Mouse (Mus musculus) c-Kit-positive CD71-negative TER-119-negative erythroid progenitor cells, embryonic 14.5 days (primary cell): ENCODE data around the gene Cit.

ENCODE experiments used
- DNase-seq: peaks from one replicate; pipeline ENCODE4 v3.0.0-alpha.2; 2013; ENCODE audit warnings: low read depth

The Cit gene

DNA sequence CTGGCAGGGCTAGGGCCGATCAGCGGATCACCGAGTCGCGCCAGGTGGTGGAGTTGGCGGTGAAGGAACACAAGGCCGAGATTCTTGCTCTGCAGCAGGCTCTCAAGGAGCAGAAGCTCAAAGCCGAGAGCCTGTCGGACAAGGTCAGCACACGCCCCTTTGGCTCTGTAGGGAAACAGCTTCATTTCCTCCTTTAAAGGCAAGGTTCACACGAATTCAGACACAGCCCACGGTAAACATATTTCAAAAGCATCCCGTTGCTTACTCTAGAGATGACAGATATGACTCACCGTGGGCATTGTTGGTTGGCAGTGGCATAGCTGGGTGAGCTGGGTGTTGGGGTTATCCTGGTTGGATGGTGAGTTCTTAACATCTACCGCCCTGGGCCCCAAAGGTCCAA, 126.2 kb downstream of the Cit start:
- no peak for DNase-seq

DNA sequence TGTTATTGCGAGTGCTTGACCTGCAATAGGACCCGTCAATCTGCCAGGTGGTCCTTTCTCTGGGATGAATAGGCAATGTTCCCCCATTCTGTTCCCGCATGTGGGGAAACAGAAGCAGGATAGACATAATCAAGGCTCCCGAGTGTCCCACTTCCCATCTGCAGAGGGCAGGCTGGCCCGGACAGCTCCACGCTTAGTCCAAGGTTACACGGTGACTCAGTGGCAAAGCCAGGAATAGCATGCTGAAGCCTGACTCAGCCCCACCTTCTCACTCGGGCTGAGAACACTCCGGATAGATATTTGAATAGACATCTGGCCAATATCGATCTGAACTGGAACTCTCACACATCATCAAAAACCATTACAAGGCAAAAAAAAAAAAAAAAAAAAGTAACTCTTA, 130.6 kb downstream of the Cit start:
- DNase-seq: no peak

DNA sequence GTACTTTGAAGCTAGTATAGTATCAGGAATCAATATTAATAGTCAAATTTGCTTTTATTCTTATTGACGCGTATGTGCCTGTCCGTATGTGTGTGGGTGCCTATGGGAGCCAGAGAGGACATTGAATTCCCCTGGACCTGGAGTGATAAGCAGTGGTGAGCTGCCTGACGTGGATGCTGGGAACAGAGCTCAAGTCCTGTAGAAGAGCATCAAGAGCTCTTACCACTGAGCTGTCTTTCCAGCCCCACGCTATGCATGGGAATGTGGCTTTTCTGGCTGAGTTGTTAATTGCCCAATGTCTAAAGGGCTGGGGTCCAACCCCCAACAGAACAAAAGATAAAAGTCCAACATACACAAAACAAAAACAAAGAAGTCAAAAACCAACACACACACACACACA, 131.4 kb downstream of the Cit start:
- DNase-seq: no peak

DNA sequence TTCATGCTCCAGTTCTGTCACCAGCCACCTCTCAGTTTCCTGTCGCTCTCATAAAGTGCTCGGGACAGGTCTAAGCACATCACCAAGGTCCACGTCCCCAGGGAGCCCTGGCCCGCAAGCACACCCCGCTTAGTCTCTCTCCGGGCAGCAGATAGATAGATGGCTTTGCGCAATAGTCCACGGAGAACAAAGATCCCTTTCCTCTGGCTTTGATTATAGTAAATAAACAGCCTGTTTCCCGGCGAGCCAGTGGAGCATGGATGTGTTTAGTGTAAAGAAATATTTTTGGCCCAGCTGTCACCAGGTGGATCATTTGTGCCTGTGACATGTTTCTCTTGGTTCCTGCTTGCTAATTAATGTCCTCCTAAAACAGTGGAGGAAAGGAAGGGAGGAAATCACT, 132.2 kb downstream of the Cit start:
- no peak for DNase-seq

DNA sequence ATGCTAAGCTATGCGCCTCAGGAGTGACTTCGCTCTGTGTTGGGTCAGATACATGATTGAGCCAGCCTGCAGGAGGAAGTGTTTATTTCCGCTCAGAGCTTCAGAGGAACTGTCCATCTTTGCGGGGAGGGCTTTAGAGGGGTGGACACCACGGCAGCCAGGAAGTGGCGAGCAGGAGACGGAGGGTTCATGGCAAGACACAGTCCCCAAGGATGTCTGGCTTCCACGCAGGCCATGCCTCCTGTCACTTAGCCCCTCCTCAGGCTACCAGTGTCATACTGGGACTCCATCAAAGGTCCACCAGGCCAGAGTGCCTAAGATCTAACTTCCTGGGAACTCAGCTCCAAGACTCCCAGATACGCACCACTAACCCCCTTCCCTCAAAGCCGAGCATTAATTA, 132.7 kb downstream of the Cit start:
- DNase-seq: no peak

DNA sequence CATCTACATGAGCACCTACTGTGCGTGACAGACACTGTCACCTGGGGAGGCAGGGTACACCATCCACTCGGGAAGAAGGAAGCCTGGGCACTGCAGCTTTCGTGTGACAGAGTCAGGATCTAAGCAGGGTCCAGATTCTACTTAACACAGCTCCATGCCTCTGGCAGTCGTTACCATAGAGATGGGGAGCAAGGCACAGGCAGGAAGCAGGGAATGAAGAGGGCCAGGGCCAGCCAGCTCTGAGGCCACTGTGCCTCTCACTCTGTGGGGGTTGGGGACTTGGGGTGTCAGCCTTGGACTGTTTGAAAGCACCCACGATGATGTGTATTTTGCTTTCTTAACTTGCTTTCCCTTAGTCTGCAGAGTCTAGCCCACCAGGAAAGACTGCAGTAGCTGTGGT, 133.2 kb downstream of the Cit start:
- DNase-seq: no peak

DNA sequence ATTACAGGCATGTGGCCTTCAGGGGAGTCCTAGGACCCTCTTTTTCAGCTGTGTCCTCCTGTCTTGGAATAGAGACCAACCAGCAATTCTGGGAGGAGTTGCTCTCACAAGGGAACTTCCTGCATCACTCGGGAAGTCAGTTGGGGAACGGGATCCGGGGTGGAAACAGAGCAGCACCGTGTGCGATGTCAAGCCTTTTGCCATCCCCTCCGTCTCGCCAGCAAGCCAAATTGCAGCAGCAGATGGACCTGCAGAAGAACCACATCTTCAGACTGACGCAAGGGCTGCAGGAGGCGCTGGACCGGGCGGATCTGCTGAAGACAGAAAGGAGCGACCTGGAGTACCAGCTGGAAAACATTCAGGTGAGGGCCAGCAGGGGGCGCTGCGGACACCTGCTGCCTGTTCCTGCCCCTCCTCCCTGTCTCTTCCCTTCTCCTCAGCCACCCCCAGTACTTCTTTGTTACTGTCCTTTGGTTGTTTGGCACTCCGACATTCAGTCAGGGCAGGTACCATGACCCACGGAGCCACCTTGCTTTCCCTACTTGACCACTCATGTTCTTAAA, 134.1 kb downstream of the Cit start:
- no peak for DNase-seq

DNA sequence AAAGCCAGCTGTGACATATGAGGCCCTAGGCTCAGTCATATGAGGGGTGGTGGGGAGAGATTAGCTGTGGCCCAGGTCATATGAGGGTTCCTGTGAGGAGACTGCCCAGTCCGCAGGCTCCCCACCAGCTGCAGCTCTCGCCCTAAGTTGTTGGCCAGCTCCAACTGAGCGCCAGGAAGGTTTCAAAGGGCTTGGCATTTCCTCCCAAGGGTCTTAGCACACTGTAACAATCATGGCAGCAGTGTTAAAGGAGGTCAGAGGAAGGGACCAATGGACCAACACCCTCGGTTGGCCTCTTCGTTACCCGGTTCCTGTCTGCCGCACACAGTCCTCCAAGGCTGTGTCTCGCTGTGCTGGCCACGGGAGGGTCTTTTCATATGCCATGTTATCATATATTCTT, 135.5 kb downstream of the Cit start:
- no peak for DNase-seq

DNA sequence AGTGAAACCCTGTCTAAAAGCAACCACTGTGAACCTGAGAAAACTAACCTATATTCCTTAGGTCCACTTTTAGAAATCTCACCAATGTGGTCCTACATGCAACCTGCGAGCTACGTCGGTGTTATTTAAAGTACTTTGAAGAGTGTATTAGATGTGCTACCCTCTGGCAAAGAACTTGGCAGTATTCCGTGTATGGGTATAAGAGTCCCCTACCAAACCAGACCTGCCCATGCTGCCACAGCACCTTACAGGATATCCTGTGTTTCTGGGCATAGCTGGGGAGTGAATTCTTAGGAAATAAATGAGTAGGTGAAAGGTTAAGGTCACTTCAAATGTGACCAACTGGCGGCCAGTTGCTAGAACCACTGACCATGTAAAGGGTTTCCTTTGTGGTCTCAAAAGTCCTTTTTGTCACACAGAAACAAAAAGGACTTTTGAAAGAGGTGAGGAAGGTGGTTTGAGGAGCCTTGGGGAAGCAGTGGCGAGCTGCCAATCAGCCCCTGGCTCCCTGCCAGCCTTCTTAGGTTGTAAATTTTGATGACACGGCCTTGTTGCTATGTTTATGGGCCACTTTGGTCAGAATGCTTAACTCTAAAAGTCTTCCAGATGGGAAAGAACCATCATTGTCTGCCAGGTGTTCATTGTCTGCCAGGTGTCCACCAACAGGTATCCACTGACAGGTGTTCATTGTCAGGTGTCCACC, 137.7 kb downstream of the Cit start:
- DNase-seq: no peak

DNA sequence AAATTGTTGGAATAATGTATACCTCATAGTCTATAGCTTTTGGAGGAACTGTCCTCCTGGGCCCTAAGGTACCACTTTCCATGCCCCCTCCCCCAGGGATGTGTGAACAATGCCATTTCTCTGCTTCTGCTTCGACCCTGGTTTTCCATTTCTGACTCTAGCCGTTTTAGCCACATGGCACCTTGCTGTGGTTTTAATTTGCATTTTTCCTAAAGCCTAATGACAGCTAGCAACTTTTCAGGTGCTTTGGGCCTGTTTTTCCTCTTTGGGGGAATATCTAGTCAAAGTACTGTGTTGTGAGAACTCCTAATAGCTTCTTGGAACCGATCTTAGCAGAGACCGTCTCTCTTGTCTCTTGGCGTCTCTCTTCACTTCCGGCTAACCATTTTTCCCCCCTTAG, 139.3 kb downstream of the Cit start:
- DNase-seq: no peak

DNA sequence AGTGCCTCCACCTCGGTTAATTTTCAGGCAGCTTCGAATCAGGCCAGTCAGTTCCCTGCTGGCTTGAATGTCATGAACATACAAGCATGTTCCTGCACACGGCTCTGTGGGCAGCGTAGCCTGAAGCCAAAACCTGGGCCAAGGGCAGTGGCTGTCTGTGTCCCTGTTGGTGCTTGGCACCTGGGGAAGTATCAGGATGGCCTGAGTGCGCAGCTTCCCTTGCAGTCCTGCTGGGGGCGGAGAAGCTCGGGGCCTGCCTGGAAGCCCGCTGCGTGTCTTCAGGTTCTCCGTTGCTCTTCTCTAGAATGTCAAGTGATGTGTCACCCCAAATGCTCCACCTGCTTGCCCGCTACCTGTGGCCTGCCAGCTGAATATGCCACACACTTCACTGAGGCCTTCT, 140.0 kb downstream of the Cit start:
- no peak for DNase-seq

DNA sequence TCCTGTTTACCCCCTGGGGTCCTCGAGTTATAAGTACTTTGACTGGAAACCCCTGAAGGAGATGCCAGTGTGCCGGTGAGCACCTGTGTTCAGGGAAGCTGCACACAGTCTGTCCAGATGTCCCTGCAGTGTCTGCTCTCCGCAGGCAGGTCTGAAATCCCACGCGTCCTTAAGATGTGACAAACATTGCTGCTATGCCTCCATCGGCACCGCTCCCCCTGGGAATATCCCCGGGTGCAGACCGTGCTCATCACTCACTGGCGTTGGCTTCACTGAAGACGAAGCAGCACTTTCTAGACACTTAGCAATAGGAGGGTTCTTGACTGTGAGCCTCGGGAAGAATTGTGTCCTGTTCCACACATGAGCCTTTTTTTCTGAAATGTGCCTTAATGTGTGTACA, 142.2 kb downstream of the Cit start:
- DNase-seq: no peak

DNA sequence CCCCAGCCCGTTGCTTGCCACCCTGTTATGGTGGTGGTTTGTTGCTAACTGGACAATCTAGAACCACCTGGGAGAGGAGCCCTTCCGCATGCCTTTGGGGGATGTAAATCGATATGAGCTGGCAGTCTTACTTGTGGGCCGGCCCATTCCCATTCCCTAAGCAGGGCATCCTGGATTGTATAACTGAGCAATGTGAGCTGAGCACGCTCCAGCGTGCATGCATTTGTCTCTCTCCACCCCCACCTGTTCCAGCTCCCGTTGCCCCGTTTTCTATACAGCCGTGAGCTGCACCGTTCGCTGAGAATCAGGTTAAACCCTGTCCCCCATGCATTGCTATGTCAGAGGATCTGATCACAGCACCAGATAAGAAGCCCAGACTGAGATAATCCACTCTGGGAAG, 146.6 kb downstream of the Cit start:
- DNase-seq: no peak

DNA sequence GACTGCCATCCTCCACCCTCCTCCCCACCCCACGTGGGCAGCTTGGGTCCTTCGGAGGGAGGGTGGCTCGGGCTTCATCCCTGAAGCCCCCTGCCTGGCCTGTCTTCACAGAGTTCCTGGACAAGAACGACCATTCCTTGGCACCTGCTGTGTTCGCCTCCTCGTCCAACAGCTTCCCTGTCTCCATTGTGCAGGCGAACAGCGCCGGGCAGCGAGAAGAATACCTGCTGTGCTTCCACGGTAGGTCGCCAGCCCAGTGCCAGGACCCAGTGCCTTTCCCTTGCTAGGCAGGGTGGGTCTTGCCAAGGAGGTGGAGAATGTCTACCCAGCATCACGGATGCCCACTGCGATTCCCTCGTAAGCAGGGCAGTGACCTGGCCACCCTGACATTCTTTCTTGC, 149.0 kb downstream of the Cit start:
- DNase-seq: no peak

DNA sequence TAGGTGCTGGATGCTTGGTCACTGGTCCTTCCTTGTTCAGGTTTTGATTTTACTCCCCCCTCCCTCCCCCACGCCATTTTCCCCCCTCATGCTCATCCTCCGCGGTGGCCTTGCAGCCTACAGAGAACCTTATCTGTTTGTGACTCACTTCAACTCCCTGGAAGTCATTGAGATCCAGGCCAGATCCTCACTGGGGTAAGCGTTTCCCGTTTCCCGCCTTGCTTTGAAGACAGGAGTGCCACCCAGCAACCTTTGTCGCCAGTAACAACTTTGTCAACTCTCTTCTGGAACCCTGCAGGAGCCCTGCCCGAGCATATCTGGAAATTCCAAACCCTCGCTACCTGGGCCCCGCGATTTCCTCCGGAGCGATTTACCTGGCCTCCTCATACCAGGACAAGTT, 152.3 kb downstream of the Cit start:
- no peak for DNase-seq

DNA sequence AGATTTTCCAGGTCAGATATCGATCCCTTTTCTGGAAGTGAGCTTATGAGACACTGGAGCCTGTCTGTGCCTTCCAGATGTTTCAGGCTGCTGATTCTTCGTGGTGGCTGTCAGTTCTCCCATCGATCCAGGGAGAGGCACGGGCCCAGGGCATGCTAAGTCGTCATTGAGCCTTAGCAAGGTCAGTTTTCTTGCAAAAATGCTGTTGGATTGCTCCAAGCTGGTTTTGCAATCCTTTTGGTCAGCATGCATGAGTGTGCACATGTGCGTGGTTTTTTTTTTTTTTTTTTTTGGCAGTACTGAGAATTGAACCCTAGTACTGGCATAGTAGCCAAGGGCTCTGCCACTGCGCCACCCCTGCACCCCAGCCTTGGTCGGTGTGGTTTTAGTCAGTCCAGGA, 158.1 kb downstream of the Cit start:
- DNase-seq: no peak

DNA sequence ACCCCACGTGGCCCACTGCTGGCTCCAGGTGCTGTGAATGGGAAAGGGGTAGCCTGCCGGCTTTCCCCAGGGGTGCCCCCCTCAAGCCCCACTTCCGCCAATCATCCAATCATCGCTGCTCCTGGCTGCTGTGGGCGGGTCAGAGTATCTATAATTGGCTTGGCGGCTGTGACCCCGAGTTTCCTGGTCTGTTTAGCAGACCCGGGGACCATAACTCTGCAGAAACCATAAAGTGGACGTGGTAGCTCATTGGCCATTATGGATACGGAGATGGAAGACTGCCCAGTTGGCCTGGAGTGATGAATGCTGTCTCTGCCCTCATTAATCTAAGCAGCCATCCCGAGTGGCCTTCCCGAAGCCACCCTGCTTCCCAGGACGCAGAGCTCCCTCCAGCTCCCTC, 158.7 kb downstream of the Cit start:
- no peak for DNase-seq

DNA sequence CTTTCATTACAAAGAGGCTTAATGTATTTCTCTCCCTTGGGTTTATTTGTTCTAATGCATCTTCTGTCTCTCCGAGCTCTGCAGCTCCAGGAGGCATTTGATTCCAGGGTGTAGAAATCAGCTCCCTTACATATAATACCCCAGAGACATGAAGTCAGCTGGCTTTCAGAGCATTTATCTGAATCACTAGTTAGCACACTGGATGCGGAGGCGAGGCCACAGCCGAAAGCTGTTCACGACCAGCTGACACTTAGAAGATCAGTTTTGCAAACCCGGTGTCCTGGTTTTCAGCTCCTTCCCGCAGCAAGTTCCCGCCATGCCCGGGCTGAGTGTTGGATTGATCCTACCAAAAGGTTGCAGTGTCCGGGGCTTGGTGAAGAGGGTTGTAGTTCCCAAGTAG, 159.2 kb downstream of the Cit start:
- no peak for DNase-seq

DNA sequence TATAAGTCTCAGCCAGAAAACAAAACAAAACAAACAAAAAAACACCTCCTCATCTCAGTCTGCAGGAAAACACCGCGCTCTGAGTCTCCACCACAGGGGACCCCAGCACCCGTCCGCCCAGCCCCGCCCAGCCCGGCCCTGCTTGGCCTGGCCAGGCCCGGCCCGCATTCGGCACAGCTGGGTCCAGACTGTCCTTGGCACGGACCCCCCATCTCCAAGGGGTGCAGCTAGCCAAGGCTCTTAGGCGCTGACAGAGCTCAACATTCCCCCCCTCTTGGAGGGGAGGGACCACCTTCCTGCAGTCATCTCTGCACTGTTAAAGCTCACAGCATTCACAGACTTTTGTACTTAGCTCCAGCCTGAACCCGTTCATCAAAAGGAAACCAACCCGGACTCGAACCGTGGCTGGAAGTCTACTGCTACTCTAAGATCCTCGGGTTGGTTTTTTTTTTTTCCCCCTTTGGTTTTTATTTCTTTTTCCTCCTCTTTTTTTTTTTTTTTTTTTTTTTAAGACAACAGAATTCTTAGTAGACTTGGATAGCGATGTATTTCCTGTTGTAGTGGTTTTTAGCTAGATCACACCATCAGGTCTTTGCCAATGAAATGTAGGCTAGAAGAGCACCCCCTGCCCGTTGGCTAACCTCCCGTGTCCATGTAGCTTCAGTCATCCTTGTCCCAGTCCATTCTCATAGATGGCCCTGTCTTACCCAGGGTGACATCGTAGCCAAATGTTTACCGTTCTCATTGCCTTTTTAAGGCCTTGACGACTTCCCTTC, 161.4 kb downstream of the Cit start:
- DNase-seq: no peak

DNA sequence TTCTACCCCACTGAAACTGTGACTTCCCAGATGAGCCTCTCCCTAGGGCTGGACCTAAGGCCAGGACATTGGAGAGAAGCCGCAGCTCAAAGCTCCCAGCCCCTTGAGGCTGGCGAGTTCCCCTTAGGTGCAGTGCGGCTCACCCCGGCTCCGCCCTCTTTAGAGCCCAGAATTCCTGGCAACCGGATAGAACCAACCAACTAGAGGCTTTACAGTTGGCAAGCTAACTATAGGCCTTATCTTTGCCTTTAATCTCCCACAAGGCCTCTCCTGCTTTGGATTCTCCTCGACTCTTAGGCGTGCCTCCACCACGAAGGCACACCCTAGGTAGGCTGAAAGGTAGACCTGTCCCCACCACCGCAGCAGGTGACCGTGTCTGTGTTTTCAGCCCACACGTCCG, 162.6 kb downstream of the Cit start:
- DNase-seq: no peak

DNA sequence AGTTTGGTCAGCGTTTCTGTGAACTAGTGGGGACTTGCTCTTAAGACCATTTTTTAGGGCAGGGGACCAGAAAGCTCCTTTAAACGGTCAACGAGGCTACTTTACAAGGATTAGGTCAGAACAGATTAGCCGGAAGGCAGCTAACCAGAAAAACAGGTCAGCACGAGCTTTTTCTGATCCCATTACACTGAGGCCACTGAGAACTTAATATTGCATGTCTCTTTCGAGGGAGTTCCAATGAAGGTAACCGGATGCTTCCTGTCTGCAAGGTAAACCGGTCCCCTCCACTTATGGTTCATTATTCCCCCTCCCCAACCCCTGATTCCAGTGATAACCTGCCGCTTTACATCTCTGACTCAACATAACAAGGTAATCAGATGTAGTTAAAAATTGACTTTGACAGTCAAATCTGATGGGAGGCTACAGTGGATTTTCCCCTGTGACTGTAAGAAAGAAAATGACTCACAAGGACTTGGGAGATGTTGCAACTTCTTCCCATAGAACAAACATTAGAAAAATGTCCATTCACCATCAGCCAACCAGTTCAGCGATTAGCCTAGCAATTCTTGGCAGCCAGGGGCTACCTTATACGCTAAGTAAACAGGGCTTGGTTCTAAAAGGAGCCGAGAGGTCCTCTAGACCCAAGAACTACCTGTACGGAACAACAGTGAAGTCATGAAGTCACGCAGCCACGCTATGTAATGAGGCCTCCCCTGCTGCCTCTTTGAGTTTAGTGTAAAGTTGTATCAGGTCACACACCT, 164.2 kb downstream of the Cit start:
- no peak for DNase-seq

DNA sequence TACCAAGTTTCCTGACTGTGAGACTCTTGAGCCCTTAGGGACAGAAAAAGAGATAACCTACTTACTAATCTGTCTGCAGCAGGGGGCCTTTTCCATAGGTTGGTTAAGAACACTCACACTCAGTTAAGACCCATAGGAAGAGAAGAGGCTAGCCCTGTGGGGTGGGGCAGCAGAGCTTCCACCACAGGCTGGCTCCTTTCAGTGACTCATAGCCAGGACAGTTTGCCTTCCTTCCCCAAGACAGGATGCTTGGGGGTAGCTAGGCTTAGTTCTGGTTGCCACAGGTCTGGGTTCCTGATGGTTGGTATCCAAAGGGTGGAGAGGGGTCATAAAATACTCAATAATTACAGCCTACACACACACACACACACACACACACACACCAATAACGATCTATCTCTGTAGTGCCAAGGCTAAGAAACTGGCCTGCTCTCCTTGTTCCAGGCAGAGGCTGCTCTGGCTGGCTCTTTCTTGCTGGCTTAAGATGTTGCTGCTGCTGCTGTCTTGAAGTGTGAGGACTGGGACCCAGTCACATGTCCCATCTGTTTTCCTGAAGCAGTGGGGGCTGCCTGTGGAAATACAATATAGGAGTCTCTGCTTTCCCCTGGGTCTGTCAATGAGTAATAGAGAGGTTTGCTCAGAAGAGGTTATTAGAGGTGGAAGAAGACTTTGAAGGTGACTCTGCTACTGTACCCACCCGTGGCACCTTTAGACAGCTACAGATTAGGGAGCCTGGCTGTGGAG, 165.0 kb downstream of the Cit start:
- no peak for DNase-seq
